Mouse (Mus musculus) bone marrow macrophage, adult 2 months (primary cell): ENCODE measurements at regions not wholly inside any gene's neighbourhood (a gene's known extent, or its start where the extent isn't known, plus 50 kb on each side); places are given as distances from the start of the nearest gene placed in this dataset.
"Not testable (repeated sequence)": the region's sequence is repeated elsewhere in the genome, so short reads cannot be mapped to it uniquely, and the experiment has no call there.

ENCODE experiments used
- H3K27ac ChIP-seq: 2 replicates; pipeline ENCODE4 v1.5.1; 2012; ENCODE audit warnings: low read depth, low read length; ENCODE audit not compliant: insufficient read depth
- H3K4me1 ChIP-seq: 2 replicates; pipeline ENCODE4 v1.6.1; 2012; ENCODE audit warnings: low read length; ENCODE audit not compliant: control insufficient read depth, insufficient read depth
- H3K4me3 ChIP-seq: 2 replicates; pipeline ENCODE4 v1.5.1; 2012; ENCODE audit warnings: mild to moderate bottlenecking, low read length, moderate library complexity; ENCODE audit not compliant: insufficient read depth

DNA sequence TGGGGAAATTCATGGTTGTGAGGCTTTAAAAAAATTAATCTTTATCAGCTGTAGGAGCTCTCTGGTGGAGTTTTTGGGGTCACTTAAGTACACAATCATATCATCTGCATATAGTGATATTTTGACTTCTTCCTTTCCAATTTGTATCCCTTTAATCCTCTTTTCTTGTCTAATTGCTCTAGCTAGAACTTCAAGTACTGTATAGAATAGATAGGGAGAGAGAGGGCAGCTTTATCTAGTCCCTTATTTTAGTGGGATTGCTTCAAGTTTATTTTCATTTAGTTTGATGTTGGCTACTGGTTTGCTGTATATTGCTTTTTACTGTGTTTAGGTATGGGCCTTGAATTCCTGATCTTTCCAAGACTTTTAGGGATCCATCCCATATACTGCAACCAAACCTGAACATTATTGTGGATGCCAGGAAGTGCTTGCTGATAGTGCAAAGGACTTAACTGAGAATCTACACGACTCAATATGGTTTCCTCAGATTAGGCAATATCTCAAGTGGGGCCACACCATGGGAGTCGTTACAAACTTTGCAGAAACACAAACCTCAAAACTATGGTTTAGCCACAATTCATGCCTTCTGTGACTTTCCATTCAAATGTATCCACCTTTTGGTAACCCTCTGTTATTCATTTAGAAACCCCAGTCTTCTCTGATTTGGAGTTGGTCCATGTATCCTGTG is 585.6 kb upstream of the Olfr1507 start:
- not testable (repeated sequence) for H3K4me1 ChIP-seq, H3K4me3 ChIP-seq, H3K27ac ChIP-seq

DNA sequence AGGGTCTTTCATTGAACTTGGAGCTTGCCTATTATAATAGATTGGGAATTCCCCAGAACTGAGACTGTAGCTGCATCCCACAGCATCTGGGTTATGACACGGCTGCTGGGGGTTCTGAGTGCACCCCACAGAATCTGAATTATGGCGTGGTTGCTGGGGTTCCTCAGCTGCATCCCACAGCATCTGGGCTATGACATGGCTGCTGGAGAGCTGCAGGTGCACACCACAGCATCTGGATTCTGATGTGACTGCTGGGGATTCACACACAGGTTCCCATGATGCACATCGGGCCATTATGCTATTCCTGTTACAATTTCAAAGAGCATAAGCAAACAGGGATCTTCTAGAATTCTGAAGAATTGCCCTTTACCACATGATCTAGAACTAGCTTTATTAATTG is 585.0 kb upstream of the Olfr1507 start:
- H3K27ac ChIP-seq = not testable (repeated sequence)

DNA sequence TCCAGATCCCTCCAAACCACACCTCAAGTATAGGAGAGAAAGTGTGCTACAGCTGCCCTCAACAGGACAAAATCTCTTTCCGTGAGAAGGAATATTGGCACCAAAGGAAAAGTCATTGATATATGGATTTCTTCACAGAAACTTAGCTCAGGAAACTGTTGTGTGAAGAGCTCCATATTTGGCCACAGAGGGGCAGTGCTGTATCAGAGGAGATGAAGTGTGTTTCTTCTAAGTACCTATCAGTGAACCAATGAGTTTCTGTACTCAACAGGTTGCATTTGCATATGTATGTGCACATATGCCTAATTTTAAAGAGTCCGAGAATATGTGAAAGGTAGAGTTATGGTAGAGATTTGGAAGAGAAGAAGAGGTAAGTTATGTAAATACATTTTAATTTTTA is 580.4 kb upstream of the Olfr1507 start:
- not testable (repeated sequence) for H3K4me3 ChIP-seq, H3K27ac ChIP-seq, H3K4me1 ChIP-seq

More for the DNA sequence above, 585.0 kb upstream of the Olfr1507 start:
- H3K4me1 ChIP-seq, H3K4me3 ChIP-seq: not testable (repeated sequence)

- not testable (repeated sequence) for H3K27ac ChIP-seq, H3K4me1 ChIP-seq, H3K4me3 ChIP-seq
Measured at GRCm38 (mm10) chr14:53073126-53073525, 577.6 kb upstream of the Olfr1507 start.

- not testable (repeated sequence) for H3K4me1 ChIP-seq, H3K4me3 ChIP-seq
- 0 out of 2 replicates have a peak overlapping the region, but pooled peaks have one; percentile 24 for H3K27ac ChIP-seq
Measured at GRCm38 (mm10) chr14:53072502-53072901, 577.0 kb upstream of the Olfr1507 start.

DNA sequence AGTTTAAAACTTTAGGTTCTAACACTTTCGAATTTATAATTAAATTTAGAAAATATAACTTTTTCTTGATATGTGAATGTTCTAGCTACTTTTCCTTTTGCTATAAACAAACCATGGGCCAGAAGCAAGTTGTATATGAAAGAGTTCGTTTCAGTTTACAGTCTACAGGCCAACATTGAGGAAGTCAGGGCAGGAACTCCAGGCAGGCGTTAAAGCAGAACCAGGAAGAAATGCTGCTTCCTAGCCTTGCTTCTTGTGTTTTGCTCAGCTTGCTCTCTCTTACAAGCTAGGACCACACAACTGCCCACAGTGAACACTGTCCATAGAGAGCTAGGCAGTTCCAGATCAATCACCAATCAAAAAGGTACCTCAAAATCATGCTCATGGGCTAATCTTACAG is 558.9 kb upstream of the Olfr1507 start:
- H3K4me3 ChIP-seq, H3K27ac ChIP-seq, H3K4me1 ChIP-seq: not testable (repeated sequence)

DNA sequence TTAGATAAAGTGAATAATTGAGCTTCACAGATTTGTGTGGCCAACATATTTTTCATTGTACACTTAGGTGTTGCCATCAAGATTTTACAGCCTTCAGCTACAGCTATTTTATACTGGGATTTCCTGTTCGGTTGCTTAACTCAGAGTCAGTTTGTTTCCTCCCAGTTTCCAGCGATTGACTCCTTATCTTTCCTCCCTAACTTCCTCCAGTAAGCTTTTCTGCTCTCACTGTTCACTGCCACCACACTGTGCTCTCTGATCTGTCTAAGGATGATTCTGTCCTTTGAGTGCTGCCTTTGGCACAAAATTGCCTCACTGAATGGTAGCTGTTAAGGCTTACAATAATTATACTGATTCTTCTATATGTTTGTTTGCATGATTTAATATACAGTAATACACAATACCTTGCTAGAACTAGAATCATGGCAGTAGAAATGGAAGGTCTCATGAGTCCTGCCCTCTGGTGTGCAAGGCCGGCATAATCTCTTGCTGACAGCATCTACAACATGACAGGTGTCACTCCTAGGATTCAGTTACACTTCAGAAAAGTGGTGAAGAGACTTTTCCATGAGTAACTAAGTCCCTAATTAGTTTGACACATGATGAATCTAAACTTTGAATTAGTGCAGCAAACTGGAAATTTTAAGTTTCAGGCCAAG is 558.0 kb upstream of the Olfr1507 start:
- not testable (repeated sequence) for H3K4me3 ChIP-seq, H3K4me1 ChIP-seq, H3K27ac ChIP-seq

DNA sequence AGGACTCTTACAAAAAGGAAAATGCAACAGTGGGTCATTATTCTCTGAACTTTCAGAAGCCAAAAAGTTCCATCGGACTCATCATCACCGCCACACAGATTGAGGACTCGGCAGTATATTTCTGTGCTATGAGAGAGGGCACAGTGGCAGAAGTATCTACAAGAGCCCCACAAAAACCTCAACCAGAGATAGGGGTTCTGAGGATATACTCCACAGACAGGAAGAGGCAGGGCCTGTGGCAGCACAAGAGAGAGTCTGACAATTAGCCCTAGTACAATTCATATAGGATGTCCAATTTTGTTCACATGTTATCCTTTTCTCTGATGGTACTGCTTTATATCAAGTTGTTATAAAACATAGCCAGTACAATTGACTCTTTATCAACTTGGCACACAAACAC is 552.1 kb upstream of the Olfr1507 start:
- H3K4me3 ChIP-seq, H3K4me1 ChIP-seq, H3K27ac ChIP-seq: not testable (repeated sequence)

- not testable (repeated sequence) for H3K4me3 ChIP-seq, H3K27ac ChIP-seq, H3K4me1 ChIP-seq
Measured at GRCm38 (mm10) chr14:53046975-53047374, 551.4 kb upstream of the Olfr1507 start.

DNA sequence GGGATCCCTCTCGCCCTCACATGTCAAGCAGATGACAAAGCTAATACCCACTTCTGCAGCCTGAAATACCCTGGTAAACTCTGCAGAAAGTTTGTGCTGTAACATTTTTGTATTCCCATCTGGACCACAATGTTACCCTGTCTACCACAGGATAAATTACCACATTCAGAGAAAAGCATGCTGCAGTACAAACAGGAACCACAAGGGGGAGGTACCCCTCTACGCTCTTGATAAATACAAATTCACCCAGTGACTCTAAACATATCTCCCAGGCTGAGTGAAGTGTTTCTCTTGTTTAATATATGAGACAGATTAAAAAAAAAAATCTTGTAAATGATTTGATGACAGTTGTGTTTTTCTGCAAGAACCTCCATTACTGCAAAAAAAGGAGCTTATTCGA is 549.8 kb upstream of the Olfr1507 start:
- H3K4me3 ChIP-seq, H3K4me1 ChIP-seq, H3K27ac ChIP-seq: not testable (repeated sequence)

GRCm38 (mm10) chr14:53044101-53044500 is 548.6 kb upstream of the Olfr1507 start:
- not testable (repeated sequence) for H3K4me1 ChIP-seq, H3K4me3 ChIP-seq, H3K27ac ChIP-seq

- not testable (repeated sequence) for H3K4me1 ChIP-seq, H3K27ac ChIP-seq
Measured at GRCm38 (mm10) chr14:53042016-53042415, 546.5 kb upstream of the Olfr1507 start.

DNA sequence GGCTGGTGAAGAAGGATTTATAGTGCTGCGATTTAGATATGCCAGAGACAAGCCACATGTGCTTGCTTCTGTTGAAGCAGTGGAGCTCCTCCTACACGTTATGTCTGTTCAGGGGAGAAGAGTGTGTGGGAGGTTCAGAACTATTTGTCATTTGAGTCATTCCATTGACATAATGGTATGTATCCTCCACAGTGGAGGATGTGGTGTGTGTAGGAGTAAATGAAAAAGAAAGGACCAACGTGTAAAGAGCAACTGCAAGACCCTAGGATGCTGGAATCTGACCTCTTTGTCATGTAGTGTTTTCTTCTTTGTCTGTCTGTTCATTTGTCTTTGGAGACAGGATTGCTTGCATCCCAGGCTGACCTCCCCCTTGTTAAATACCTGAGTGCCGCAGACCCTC is 543.9 kb upstream of the Olfr1507 start:
- not testable (repeated sequence) for H3K4me1 ChIP-seq, H3K27ac ChIP-seq, H3K4me3 ChIP-seq

More at GRCm38 (mm10) chr14:53042016-53042415, 546.5 kb upstream of the Olfr1507 start:
- H3K4me3 ChIP-seq = not testable (repeated sequence)

GRCm38 (mm10) chr14:53034940-53035339 is 539.4 kb upstream of the Olfr1507 start:
- H3K4me1 ChIP-seq, H3K27ac ChIP-seq, H3K4me3 ChIP-seq: not testable (repeated sequence)

DNA sequence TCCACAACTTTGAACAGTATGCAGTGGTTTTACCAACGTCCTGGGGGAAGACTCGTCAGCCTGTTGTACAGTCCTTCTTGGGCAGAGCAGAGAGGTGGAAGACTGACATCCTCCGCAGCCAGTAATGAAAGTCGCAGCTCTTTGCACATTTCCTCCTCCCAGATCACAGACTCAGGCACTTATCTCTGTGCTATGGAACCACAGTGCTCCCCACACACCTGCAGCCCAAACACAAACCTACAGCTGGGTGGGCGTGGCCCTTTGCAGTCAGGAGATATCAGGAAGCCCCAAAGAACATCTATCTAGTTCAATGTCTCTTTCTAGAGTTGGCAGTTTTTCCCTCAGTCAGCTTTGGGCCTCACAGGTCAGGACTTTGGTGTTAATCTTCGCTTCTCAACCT is 537.7 kb upstream of the Olfr1507 start:
- not testable (repeated sequence) for H3K4me1 ChIP-seq, H3K27ac ChIP-seq, H3K4me3 ChIP-seq

- H3K27ac ChIP-seq, H3K4me3 ChIP-seq, H3K4me1 ChIP-seq: not testable (repeated sequence)
Measured at GRCm38 (mm10) chr14:53032498-53032897, 536.9 kb upstream of the Olfr1507 start.
